Mouse (Mus musculus): ENCODE measurements around the gene Nod2. TPM values are rescaled to one million over a fixed set of nuclear protein-coding genes. Genes with fewer than 3 reads are reported as not detected.
"Not testable (repeated sequence)": the region's sequence is repeated elsewhere in the genome, so short reads cannot be mapped to it uniquely, and the experiment has no call there.

The Nod2 gene
- polyA plus RNA-seq, 1 experiment from 2014 or later: 0.06 TPM

DNA sequence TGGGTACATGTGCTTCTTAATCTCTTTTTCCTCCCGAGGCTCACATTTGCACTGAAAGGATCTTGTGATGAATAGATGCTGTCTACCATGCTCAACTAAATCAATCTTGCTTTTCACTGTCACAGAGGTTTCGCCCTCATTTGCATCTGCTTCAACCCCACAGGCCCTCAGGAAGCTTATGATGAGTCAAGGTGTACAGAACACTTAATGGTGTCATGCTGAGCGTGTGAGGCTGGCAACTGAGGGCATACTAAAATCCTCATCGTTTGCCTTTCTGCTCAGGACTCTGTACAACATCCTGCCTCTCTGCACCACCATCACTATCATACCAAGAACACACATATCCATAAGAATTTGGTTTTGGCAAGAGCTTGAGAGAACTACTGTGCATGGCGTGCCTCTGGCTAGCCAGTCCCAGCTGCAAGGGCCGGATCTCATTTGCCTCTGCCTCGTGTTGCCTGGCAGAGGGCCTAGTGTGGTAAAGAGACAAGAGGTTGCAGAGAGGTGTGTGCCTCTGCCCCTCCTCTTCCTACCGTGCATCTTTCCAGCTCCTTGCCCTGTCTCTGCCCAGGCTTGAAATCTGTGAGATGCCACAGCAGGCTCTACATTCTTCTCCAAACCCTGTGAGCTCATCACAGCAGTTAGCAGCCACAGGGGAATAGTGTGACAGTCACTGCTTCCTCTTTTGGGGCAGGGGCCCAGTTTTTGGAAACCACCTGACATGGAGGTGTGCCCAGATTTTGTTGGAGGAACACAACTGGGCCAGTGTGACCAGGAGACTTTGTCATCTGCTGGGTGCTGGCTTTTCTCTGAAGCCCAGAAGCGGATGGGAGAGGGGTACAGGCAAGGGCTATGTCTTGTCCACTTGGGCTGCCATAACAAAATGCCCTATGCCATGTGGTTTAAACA is 9.8 kb upstream of the Nod2 start:
- no peak overlapping the region for H3K4me2 ChIP-seq
- H3K36me3 ChIP-seq: no peaks in the 10 kb centered on the region
- peaks cover 6% of the 10 kb centered on the region for H3K4me1 ChIP-seq
- H3K27ac ChIP-seq: no peak overlapping the region
- 58% methylated on average over 9 of the region's 9 CpGs for WGBS (ENCODE audit: insufficient replicate concordance)
- H3K9me3 ChIP-seq (replicated peaks): no peaks in the 10 kb centered on the region
- H3K27me3 ChIP-seq (replicated peaks): no peaks in the 10 kb centered on the region
- H3K9ac ChIP-seq: no peak overlapping the region
- H3K4me3 ChIP-seq: no peak overlapping the region
- no peak for ATAC-seq

DNA sequence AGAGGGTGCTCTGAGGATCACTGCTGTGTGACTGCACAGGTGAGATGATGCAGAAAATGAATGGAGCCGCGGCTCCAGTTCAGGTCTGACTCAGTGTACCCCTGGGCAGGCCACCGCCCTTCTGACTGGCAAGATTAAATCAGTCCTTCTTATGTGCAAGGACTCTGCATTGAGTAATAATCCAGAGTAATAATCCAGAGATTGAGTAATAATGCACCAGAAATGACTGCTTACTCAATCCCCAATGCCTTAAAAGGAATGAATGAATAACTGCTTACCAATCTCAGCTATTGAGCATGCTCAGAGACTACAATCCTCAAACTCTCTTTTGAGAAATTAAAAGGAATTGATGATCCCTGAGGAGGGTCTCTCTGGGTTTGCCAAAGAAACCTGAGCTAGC is 8.2 kb upstream of the Nod2 start:
- 86% methylated on average over 3 of the region's 3 CpGs for WGBS (ENCODE audit: insufficient replicate concordance)
- no peak overlapping the region for H3K27ac ChIP-seq
- no peak for ATAC-seq

DNA sequence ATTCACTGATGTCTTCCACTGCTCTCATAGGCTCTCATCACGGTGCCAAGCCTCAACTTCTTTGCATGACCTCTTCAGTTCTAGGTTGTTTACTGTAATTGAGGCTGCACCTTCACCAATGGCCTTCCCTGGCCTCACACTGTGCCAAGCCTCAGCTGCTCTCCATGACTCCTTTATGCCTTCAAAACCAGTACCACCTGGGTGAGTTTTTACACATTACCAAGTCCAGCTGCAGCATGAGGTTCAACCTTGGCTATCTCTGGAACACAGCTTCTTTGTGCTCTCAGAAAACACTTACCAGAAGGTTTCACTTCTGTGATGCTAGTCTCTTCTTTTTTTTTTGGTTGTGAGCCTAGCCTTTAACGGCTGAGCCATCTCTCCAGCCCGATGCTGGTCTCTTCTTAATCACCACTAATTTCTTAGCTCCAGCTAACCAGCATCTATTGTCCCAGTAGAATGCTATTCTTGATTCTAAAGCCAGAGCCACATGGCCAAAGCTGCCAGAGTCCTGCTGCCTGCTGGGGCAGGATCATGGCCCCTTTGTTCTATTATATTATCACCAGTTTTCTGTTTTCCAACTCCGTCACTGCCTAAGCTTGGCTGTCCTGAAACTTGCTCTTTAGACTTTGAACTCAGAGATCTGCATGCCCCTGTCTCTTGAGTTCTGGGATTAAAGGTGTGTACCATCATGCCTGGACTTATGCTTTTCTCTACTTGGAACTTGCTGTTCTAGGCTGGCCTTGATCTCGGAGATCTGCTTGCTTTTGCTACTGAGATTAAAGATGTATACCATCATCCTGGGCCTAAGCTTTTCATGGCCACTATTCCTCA is 4.2 kb upstream of the Nod2 start:
- Histone ChIP-seq H3K27ac (no peak overlapping the region), H3K27me3 (replicated peaks) (peaks cover 3% of the 10 kb centered on the region; the same call in 1 of the 2 replicates), H3K4me2 (no peak overlapping the region), H3K4me1 (peaks cover 12% of the 10 kb centered on the region), H3K9ac (no peak overlapping the region), H3K36me3 (no peaks in the 10 kb centered on the region), H3K9me3 (replicated peaks) (no peaks in the 10 kb centered on the region), H3K4me3 (no peak overlapping the region)
- ATAC-seq: no peak
- 66% methylated on average over 5 of the region's 5 CpGs for WGBS (ENCODE audit: insufficient replicate concordance)

More for the DNA sequence above, 8.2 kb upstream of the Nod2 start:
- H3K4me2 ChIP-seq: no peak overlapping the region
- H3K27me3 ChIP-seq (replicated peaks): no peaks in the 10 kb centered on the region
- H3K4me1 ChIP-seq: no peaks in the 10 kb centered on the region
- no peaks in the 10 kb centered on the region for H3K36me3 ChIP-seq
- H3K9me3 ChIP-seq (replicated peaks): no peaks in the 10 kb centered on the region
- no peak overlapping the region for H3K4me3 ChIP-seq
- H3K9ac ChIP-seq: no peak overlapping the region

DNA sequence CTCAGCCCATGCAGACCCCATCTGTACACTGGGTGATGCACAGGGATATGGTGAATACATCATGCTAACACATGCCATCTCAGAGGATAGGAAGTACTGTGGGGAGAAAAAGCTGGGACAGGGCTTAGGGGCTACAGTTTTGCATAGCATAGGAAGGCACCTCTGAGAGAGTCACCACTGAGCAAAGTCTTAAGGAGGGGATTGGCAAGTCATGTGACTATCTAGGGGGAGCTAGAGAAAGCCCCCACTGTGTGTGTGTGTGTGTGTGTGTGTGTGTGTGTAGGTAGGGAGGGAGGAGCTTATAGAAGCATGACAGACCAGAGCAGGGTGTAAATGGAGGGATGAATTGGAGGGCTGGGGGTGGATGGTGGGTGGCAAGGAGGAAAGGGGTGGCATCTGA is 1.2 kb downstream of the Nod2 start:
- Histone ChIP-seq H3K9me3 (replicated peaks) (no peaks in the 10 kb centered on the region), H3K27ac (no peak overlapping the region), H3K36me3 (no peaks in the 10 kb centered on the region), H3K4me3 (no peak overlapping the region), H3K4me2 (no peak overlapping the region), H3K27me3 (replicated peaks) (peaks cover 12% of the 10 kb centered on the region; the same call in 1 of the 2 replicates), H3K4me1 (peaks cover 12% of the 10 kb centered on the region), H3K9ac (no peak overlapping the region)
- no peak for ATAC-seq

DNA sequence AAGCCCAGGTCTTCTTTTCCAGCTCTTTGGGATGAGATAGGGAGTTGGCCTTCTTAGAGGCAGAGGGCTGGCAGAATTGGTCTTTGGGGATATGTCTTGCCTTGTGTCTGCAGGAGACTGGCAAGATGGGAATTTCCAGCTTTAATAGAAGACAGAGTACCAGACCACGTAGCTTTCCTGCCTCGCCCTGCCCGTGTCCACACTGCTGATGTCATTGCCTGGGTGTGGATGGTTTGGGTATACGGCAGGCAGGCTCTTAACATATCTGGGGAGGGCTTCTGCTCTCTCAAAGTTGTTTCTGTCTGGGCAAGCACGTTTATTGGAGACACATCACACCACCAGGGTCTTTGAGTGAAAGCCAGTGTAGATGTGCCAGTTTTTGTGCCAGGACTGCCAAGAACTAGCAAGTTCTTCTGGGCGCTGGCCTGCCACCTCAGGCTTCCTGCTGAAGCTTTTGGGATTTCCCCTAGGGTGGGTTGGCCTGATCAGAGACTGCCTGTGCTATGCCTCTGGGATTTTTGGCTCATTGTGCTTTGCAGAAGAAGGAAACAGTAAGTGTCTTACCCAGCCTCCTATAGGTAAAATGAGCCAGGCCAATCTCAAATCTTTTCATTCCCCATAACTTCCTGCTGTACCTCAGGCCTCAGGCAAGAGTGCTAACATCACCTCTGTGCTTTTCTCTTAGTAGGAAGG is 3.0 kb downstream of the Nod2 start:
- 65% methylated on average over 6 of the region's 6 CpGs for WGBS (ENCODE audit: insufficient replicate concordance)
- H3K9ac ChIP-seq: no peak overlapping the region
- peaks cover 12% of the 10 kb centered on the region; the same call in 1 of the 2 replicates for H3K27me3 ChIP-seq (replicated peaks)
- no peak overlapping the region for H3K27ac ChIP-seq
- H3K36me3 ChIP-seq: no peaks in the 10 kb centered on the region
- peaks cover 12% of the 10 kb centered on the region for H3K4me1 ChIP-seq
- no peaks in the 10 kb centered on the region for H3K9me3 ChIP-seq (replicated peaks)
- no peak overlapping the region for H3K4me2 ChIP-seq
- H3K4me3 ChIP-seq: no peak overlapping the region
- ATAC-seq: no peak

DNA sequence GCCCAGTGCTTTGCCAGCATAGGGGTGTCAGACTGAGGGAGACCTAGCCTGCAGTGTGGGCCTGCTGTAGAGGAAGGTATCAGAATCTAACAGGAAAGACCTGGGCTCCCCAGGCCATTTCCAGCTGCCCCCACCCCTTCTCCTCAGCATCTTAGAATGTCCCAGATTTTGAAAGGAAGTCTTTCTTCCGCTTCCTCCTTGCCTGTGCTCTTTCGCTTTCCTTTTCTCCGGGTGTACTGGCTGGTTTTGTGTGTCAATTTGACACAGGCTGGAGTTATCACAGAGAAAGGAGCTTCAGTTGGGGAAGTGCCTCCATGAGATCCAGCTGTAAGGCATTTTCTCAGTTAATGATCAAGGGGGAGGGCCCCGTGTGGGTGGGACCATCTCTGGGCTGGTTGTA is 4.0 kb downstream of the Nod2 start:
- not testable (repeated sequence) for H3K4me3 ChIP-seq; H3K4me2 ChIP-seq; H3K9ac ChIP-seq; H3K9me3 ChIP-seq (replicated peaks); H3K27ac ChIP-seq; H3K36me3 ChIP-seq; ATAC-seq
- peaks cover 12% of the 10 kb centered on the region for H3K4me1 ChIP-seq
- H3K27me3 ChIP-seq (replicated peaks): peaks cover 12% of the 10 kb centered on the region; the same call in 1 of the 2 replicates
- WGBS (ENCODE audit: insufficient replicate concordance): 39% methylated on average over 4 of the region's 4 CpGs

DNA sequence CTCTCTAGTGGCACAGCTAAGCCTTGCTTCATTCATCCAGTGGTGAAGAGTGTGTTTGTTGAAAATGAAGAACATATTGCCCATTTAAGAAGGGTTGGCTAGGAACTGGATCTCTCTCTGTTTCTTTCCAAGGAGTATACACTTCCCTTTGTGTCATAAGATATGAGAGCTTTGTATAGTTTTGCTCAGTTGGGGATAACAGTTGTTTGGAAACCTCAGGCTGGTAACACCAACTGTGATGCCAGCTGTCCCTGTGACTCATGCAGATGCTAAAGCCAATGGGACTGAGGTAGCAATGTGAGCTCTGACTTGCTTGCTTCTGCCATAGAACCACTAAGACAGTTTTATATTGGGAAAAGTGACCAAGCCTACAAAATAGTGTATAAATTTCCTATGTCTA is 8.2 kb downstream of the Nod2 start:
- H3K4me2 ChIP-seq: no peak overlapping the region
- H3K4me1 ChIP-seq: no peaks in the 10 kb centered on the region
- no peaks in the 10 kb centered on the region for H3K27me3 ChIP-seq (replicated peaks)
- H3K9me3 ChIP-seq (replicated peaks): no peaks in the 10 kb centered on the region
- no peak overlapping the region for H3K27ac ChIP-seq
- ATAC-seq: no peak
- no peaks in the 10 kb centered on the region for H3K36me3 ChIP-seq
- no peak overlapping the region for H3K4me3 ChIP-seq
- no peak overlapping the region for H3K9ac ChIP-seq

DNA sequence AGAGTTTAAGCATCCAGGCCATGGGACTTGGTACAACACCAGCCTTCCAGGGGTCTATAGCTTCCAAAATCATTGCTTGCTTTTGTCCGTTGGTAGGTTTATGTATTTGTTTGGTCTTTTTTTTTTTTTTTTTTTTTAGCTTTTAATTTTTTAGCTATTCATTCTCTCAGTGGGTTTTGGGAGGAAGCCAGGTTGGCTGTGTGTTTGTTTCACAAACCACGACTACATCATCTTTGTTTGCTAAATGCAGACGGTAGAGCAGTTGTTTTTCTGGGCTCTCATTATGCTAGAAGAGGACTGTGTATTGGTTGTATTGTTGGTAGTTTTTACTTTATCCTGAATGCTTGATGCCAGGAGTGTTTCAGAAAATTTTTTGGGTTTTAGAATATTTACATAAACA is 12.8 kb downstream of the Nod2 start:
- Histone ChIP-seq H3K9ac (no peak overlapping the region), H3K4me2 (no peak overlapping the region), H3K36me3 (no peaks in the 10 kb centered on the region), H3K9me3 (replicated peaks) (no peaks in the 10 kb centered on the region), H3K4me1 (no peaks in the 10 kb centered on the region), H3K27ac (no peak overlapping the region), H3K4me3 (no peak overlapping the region), H3K27me3 (replicated peaks) (no peaks in the 10 kb centered on the region)
- ATAC-seq: no peak
- 70% methylated on average over 3 of the region's 3 CpGs for WGBS (ENCODE audit: insufficient replicate concordance)

DNA sequence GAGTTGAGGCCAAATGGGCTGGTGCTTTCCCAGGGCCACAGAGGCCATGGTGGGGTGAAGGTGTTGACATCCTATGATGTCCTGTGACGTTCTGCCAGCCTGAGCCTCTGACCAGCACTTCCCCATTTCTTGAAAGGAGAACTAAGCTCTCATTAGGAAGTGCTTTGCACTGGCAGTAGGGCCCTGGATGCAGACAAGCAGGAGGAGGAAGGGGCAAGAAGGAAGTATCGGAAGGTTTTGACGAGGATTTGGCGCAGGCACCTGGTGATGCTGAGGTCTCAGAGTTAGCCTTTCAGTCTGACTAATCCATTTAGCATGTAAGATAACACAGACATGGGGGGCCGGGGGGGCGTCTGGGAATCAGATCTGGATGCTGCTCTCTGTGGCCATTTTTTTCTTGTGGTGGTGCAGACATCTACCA is 15.3 kb downstream of the Nod2 start:
- 0 out of 2 replicates have a peak, but pooled peaks have one; percentile 40 for ATAC-seq
- 33% methylated on average over 6 of the region's 6 CpGs for WGBS (ENCODE audit: insufficient replicate concordance)
- no peak overlapping the region for H3K4me2 ChIP-seq

DNA sequence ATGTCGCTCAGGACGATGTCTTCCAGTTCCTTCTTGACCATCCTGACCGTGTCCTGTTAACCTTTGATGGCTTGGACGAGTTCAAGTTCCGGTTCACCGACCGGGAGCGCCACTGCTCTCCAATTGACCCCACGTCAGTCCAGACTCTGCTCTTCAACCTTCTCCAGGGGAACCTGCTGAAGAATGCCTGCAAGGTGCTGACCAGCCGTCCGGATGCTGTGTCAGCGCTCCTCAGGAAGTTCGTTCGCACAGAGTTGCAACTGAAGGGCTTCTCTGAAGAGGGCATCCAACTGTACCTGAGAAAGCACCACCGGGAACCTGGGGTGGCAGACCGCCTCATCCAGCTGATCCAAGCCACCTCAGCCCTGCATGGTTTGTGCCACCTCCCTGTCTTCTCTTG is 17.0 kb downstream of the Nod2 start:
- no peak overlapping the region for H3K4me3 ChIP-seq
- ATAC-seq: no peak
- H3K4me1 ChIP-seq: no peaks in the 10 kb centered on the region
- no peaks in the 10 kb centered on the region for H3K27me3 ChIP-seq (replicated peaks)
- H3K9ac ChIP-seq: no peak overlapping the region
- 73% methylated on average over 16 of the region's 16 CpGs for WGBS (ENCODE audit: insufficient replicate concordance)
- H3K36me3 ChIP-seq: no peaks in the 10 kb centered on the region
- H3K4me2 ChIP-seq: no peak overlapping the region
- H3K9me3 ChIP-seq (replicated peaks): no peaks in the 10 kb centered on the region
- no peak overlapping the region for H3K27ac ChIP-seq

More for the DNA sequence above, 15.3 kb downstream of the Nod2 start:
- Histone ChIP-seq H3K9ac (no peak overlapping the region), H3K27ac (no peak overlapping the region), H3K9me3 (replicated peaks) (no peaks in the 10 kb centered on the region), H3K4me1 (no peaks in the 10 kb centered on the region), H3K4me3 (no peak overlapping the region), H3K36me3 (no peaks in the 10 kb centered on the region), H3K27me3 (replicated peaks) (no peaks in the 10 kb centered on the region)

DNA sequence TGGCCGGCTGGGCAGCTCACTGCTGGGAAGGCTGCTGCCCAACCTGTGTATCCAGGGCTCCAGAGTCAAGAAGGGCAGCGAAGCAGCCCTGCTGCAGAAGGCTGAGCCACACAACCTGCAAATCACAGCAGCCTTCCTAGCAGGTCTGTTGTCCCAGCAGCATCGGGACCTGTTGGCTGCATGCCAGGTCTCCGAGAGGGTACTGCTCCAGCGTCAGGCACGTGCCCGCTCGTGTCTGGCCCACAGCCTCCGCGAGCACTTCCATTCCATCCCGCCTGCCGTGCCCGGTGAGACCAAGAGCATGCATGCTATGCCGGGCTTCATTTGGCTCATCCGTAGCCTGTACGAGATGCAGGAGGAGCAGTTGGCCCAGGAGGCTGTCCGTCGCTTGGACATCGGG is 17.8 kb downstream of the Nod2 start:
- Histone ChIP-seq H3K4me3 (no peak overlapping the region), H3K4me2 (no peak overlapping the region), H3K9me3 (replicated peaks) (no peaks in the 10 kb centered on the region), H3K36me3 (no peaks in the 10 kb centered on the region), H3K9ac (no peak overlapping the region), H3K27me3 (replicated peaks) (no peaks in the 10 kb centered on the region), H3K27ac (no peak overlapping the region), H3K4me1 (no peaks in the 10 kb centered on the region)
- no peak for ATAC-seq
- 88% methylated on average over 19 of the region's 19 CpGs for WGBS (ENCODE audit: insufficient replicate concordance)

DNA sequence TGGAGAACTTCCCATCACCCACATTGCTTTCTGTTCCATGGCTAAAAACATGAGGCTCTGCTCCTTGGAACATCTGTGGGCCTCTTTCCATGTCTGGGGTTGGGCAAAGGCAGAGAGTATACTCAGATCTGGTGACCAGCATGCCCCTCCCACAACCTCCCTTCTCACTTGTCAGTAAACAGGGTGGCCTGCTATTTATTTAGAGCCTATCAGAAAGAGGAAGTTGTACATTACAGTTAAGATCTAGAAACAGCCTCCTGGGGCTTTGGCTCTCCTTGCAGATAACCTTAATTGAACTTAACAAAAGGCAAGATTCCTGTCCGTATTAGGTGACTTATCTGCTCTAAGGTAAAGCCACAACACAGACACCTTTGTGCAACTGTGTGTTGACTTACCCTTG is 19.3 kb downstream of the Nod2 start:
- no peaks in the 10 kb centered on the region for H3K9me3 ChIP-seq (replicated peaks)
- H3K27ac ChIP-seq: no peak overlapping the region
- no peak overlapping the region for H3K4me2 ChIP-seq
- no peak for ATAC-seq
- no peak overlapping the region for H3K4me3 ChIP-seq
- no peaks in the 10 kb centered on the region for H3K27me3 ChIP-seq (replicated peaks)
- H3K9ac ChIP-seq: no peak overlapping the region
- no peaks in the 10 kb centered on the region for H3K36me3 ChIP-seq
- WGBS (ENCODE audit: insufficient replicate concordance): 10% methylated on average over 1 of the region's 1 CpGs
- no peaks in the 10 kb centered on the region for H3K4me1 ChIP-seq

Data from liver, embryonic 12.5 days (tissue).